Mouse (Mus musculus) 3134 (cell line): Measurements from ENCODE around the gene Ndufs3.

Experiments
- DNase-seq: peaks from one replicate; pipeline ENCODE4 v3.0.0-alpha.2; 2011; ENCODE audit warnings: low spot score; ENCODE audit not compliant: insufficient read length; ENCODE audit errors: extremely low read depth

The Ndufs3 gene

GRCm38 (mm10) chr2:90904076-90904855, at the start of gene Ndufs3, which contains the start of gene Kbtbd4:
Ndufs3 (minus strand) TSS chr2:90904827.
Kbtbd4 (plus strand) TSS chr2:90904740.
- DNase-seq: peak; percentile 89

GRCm38 (mm10) chr2:90953461-90953860, 48.8 kb upstream of the Ndufs3 start:
- no peak for DNase-seq

- no peak for DNase-seq
Observed at GRCm38 (mm10) chr2:90950582-90951194, 46.1 kb upstream of the Ndufs3 start.

- no peak for DNase-seq
Observed at GRCm38 (mm10) chr2:90950149-90950548, 45.5 kb upstream of the Ndufs3 start.

- DNase-seq: no peak
Observed at GRCm38 (mm10) chr2:90941744-90942143, 37.1 kb upstream of the Ndufs3 start.

GRCm38 (mm10) chr2:90940233-90941229, 35.9 kb upstream of the Ndufs3 start, which contains the start of gene Celf1:
Celf1 (plus strand) TSS chr2:90940382.
- peak; percentile 80 for DNase-seq

- no peak for DNase-seq
Observed at GRCm38 (mm10) chr2:90939750-90940149, 35.1 kb upstream of the Ndufs3 start.

GRCm38 (mm10) chr2:90938362-90938761, 33.7 kb upstream of the Ndufs3 start:
- DNase-seq: no peak

GRCm38 (mm10) chr2:90932273-90932672, 27.6 kb upstream of the Ndufs3 start:
- DNase-seq: no peak

- no peak for DNase-seq
Observed at GRCm38 (mm10) chr2:90931829-90932228, 27.2 kb upstream of the Ndufs3 start.

- DNase-seq: no peak
Observed at GRCm38 (mm10) chr2:90928566-90928965, 23.9 kb upstream of the Ndufs3 start.

GRCm38 (mm10) chr2:90922636-90923035, 18.0 kb upstream of the Ndufs3 start:
- no peak for DNase-seq

- DNase-seq: no peak
Observed at GRCm38 (mm10) chr2:90921178-90921577, 16.6 kb upstream of the Ndufs3 start.

GRCm38 (mm10) chr2:90917999-90918698, 13.5 kb upstream of the Ndufs3 start:
- no peak for DNase-seq

GRCm38 (mm10) chr2:90917233-90917998, 12.8 kb upstream of the Ndufs3 start:
- peak; percentile 84 for DNase-seq

- DNase-seq: peak; percentile 25
Observed at GRCm38 (mm10) chr2:90916560-90917232, 12.1 kb upstream of the Ndufs3 start.

- DNase-seq: no peak
Observed at GRCm38 (mm10) chr2:90915516-90915915, 10.9 kb upstream of the Ndufs3 start.

GRCm38 (mm10) chr2:90913671-90914070, 9.0 kb upstream of the Ndufs3 start:
- no peak for DNase-seq

GRCm38 (mm10) chr2:90911668-90912067, 7.0 kb upstream of the Ndufs3 start:
- DNase-seq: no peak
